Mouse (Mus musculus): Measurements from ENCODE around the gene Gpx2.

Gene Gpx2

GRCm38 (mm10) chr12:76779951-76780350, 15.4 kb downstream of the Gpx2 start:
- no peak for TF ChIP-seq GATA4 (IDR thresholded peaks at IDR 0.05; ENCODE audit: insufficient replicate concordance, low read length)

- TF ChIP-seq GATA4 (IDR thresholded peaks at IDR 0.05; ENCODE audit: insufficient replicate concordance, low read length), result no peak
Observed at GRCm38 (mm10) chr12:76778305-76779083, 16.9 kb downstream of the Gpx2 start.

DNA sequence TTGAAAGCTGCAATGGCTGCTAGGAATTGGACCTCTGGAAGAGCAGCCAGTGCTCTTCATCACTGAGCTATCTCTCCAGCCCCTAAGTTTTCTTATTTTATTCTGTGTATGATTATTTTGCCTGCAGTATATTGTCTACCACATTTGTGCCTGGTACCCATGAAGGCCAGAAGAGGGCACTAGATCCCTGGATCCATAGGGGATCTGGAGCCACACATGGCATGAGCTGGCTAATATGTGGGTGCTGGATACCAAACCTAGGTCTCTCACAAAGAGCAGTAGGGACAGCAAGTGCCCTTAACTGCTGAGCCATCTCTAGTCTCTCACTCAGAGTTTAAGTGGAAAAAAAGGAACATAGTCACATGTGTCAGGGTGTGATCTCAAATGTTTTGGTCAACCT, 17.5 kb downstream of the Gpx2 start:
- no peak for TF ChIP-seq GATA4 (IDR thresholded peaks at IDR 0.05; ENCODE audit: insufficient replicate concordance, low read length)

GRCm38 (mm10) chr12:76776898-76777297, 18.5 kb downstream of the Gpx2 start:
- TF ChIP-seq GATA4 (IDR thresholded peaks at IDR 0.05; ENCODE audit: insufficient replicate concordance, low read length), result no peak

- no peak for TF ChIP-seq GATA4 (IDR thresholded peaks at IDR 0.05; ENCODE audit: insufficient replicate concordance, low read length)
Observed at GRCm38 (mm10) chr12:76775132-76775531, 20.2 kb downstream of the Gpx2 start.

DNA sequence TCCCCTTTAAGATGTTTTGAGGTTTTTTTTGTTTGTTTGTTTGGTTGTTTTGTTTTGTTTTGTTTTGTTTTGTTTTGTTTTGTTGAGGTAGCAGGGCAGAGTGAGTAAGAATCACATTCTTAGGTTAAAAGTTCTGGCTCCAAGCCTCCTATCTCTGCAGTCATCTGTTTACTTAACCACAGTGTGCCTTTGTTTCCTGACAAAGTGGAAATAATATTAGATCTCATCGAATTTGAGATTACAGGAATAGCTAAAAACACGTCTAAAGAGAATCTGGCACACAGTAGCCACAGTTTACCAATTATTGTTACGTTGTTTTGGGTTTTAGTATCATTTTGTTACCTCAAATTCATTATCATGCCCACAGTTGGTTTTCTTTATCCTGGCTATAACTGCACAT, 20.7 kb downstream of the Gpx2 start:
- no peak for TF ChIP-seq GATA4 (IDR thresholded peaks at IDR 0.05; ENCODE audit: insufficient replicate concordance, low read length)

- no peak for TF ChIP-seq GATA4 (IDR thresholded peaks at IDR 0.05; ENCODE audit: insufficient replicate concordance, low read length)
Observed at GRCm38 (mm10) chr12:76771540-76771939, 23.8 kb downstream of the Gpx2 start.

DNA sequence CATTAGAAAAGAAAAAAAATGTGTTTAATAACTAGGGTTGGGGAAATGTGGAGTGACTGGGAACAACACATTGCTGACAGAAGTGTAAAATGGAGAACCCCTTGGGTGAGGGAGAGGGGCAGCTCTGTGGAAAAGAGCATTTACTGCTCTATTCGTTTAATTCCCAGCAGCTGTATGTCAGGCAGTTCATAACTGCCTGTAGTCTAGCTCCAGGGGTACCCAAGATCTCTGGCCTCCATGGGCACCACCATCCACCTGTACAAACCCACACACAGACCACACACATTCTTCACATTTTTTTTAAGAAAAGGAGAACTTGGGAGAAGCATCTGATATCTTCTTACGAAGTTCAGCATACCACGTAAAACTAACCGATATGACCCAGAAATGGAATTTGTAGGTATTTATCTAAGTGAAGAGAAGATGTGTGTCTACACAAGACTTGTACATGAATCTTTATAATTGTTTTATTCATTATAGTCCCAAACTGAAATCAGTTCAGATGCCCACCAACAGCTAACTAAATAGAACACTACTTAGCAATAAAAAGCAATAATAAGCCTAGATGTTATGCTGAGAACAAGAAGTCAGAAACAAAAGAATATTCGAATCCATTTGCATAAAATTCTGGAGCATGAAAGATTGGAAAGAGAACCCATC, 24.4 kb downstream of the Gpx2 start:
- no peak for TF ChIP-seq GATA4 (IDR thresholded peaks at IDR 0.05; ENCODE audit: insufficient replicate concordance, low read length)

GRCm38 (mm10) chr12:76765901-76766630, 29.3 kb downstream of the Gpx2 start:
- no peak for TF ChIP-seq GATA4 (IDR thresholded peaks at IDR 0.05; ENCODE audit: insufficient replicate concordance, low read length)

DNA sequence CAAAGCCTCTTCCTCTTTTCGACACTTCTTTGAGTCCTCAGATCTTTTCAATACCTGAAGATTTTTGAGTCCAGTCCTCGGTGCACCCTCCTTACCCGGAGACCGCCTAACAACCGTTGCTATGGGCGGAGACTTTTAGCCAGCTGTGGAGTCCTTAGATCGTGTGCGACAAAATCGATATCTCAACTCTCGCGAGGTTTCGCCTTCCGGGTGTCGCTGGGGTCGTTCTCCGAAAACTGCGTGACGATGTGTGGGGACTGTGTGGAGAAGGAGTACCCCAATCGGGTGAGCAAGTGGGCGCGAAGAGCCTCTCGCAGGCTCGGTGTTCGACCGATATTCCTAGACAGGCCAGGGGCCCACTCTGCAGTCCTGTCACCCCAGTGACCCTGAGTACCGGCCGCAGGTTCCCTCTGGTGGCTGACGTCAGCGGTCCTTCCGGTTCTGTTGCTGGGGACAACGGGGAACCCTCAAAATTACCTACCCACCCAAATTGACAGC, 30.0 kb downstream of the Gpx2 start, which contains the start of the genes Churc1 and Fntb:
TSS of gene Churc1 (plus strand) at position 185 of the 498 bp plus-strand sequence.
TSS of gene Fntb (plus strand) at position 236 of the 498 bp plus-strand sequence.
- TF ChIP-seq GATA4 (IDR thresholded peaks at IDR 0.05; ENCODE audit: insufficient replicate concordance, low read length), result peak; percentile 11; the same call in 1 of the 2 replicates

DNA sequence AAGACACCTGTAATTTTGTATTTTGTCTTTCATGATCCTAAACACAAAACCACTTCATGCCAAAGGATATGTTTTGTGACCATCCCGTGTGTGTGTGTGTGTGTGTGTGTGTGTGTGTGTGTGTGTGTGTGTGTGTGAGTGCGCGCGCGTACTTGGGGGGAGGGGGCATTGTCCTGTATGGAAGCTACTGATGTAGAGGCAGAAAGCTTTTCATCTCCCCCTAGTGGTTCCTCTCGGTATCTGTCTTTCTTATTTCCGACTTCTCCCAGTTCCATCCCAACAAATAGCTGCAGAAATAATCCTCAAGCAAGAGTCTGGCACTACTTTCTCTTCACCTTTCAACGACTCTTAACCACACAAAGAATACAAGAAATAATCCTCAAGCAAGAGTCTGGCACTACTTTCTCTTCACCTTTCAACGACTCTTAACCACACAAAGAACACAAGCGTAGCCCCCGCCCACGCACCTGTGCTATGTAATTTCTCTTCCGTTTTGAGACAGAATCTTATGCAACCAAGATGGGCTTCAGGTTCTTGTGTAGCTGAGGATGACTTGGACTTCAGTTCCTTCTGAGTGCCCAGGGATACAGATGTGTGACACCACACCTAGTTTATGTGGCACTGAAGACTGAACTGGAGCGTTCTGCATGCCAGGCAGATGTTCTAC, 42.6 kb downstream of the Gpx2 start:
- TF ChIP-seq GATA4 (IDR thresholded peaks at IDR 0.05; ENCODE audit: insufficient replicate concordance, low read length), result no peak

- TF ChIP-seq GATA4 (IDR thresholded peaks at IDR 0.05; ENCODE audit: insufficient replicate concordance, low read length), result no peak
Observed at GRCm38 (mm10) chr12:76750866-76751459, 44.4 kb downstream of the Gpx2 start.
